Comparison of ENCODE assay signal across 9 mouse cellular contexts in genomic region chr6:125164672-125165327, GRCm38 (mm10). TPM values are rescaled to one million over a fixed set of nuclear protein-coding genes. Genes with fewer than 3 reads are reported as not detected.
A peak's percentile ranks its signal among the peaks of the same experiment; 100 is the strongest.
DNase-seq lines count a peak whose midpoint lies in the region; ATAC-seq lines count a peak whose summit lies in the region.
"Had no signal": no experiment of that assay in that cellular context is flagged by ENCODE, and none has a peak within 500 bp of the region (broad histone marks: within the 10 kb centered on the region; RNA-seq: fewer than 3 reads in every experiment).

No protein-coding gene starts in this region.

- WGBS in forebrain, embryonic 16.5 days, result under 1% methylated on average over 39 of the region's 39 CpGs
- WGBS in hindbrain, embryonic 14.5 days, result under 1% methylated on average over 38 of the region's 39 CpGs
- under 1% methylated on average over 38 of the region's 39 CpGs for WGBS in limb, embryonic 11.5 days
- WGBS in midbrain, embryonic 11.5 days, result under 1% methylated on average over 39 of the region's 39 CpGs
- WGBS in stomach, embryonic 14.5 days, result under 1% methylated on average over 39 of the region's 39 CpGs

- peak; percentile 42 to 60 for DNase-seq in frontal cortex, postnatal 36 days (ENCODE audit: low spot score in 2 of 2)
- DNase-seq in frontal cortex, postnatal 25 days (ENCODE audit: low spot score in 2 of 2), result no peak
- DNase-seq in cerebellum, adult 18-20 months, result peak; percentile 56 to 69
- peak; percentile 71 for DNase-seq in hindbrain, embryonic 14.5 days (ENCODE audit: low spot score)
- peak; percentile 89 for DNase-seq in limb, embryonic 11.5 days (ENCODE audit: low spot score)
- peak; percentile 96 for DNase-seq in midbrain, embryonic 11.5 days (ENCODE audit: low spot score, missing footprints)

- ATAC-seq in forebrain, embryonic 16.5 days, result peak; percentile 17
- peak; percentile 42 for ATAC-seq in hindbrain, embryonic 14.5 days (ENCODE audit: low FRiP score)
- ATAC-seq in limb, embryonic 11.5 days (ENCODE audit: insufficient number of reproducible peaks, low FRiP score, low TSS enrichment, low read depth), result peak; percentile 28; the same call in 1 of the 2 replicates
- ATAC-seq in midbrain, embryonic 11.5 days (ENCODE audit: low FRiP score), result peak; percentile 49
- peak; percentile 4; the same call in 1 of the 2 replicates for ATAC-seq in stomach, embryonic 14.5 days (ENCODE audit: insufficient number of reproducible peaks, insufficient read depth, low FRiP score, low read depth)

- peak overlapping the region; percentile 93 for H3K4me3 ChIP-seq in forebrain, embryonic 16.5 days (replicated peaks; ENCODE audit: low read length)
- peak overlapping the region; percentile 97 for H3K4me3 ChIP-seq in hindbrain, embryonic 14.5 days (replicated peaks; ENCODE audit: low read length)
- H3K4me3 ChIP-seq in limb, embryonic 11.5 days (ENCODE audit: low read depth, low read length), result peak overlapping the region; percentile 97
- peak overlapping the region; percentile 96 for H3K4me3 ChIP-seq in midbrain, embryonic 11.5 days (ENCODE audit: low read depth, low read length)
- peak overlapping the region; percentile 75 for H3K4me3 ChIP-seq in stomach, embryonic 14.5 days (ENCODE audit: low read depth, low read length)

- H3K27ac ChIP-seq in forebrain, embryonic 16.5 days (ENCODE audit: low read length), result peak overlapping the region; percentile 91
- peak overlapping the region; percentile 90 for H3K27ac ChIP-seq in hindbrain, embryonic 14.5 days
- H3K27ac ChIP-seq in limb, embryonic 11.5 days (replicated peaks; ENCODE audit: low read depth, low read length), result peak overlapping the region; percentile 90
- peak overlapping the region; percentile 93 for H3K27ac ChIP-seq in midbrain, embryonic 11.5 days (ENCODE audit: low read depth, low read length)
- peak overlapping the region; percentile 91 for H3K27ac ChIP-seq in stomach, embryonic 14.5 days (ENCODE audit: low read length)

- peak overlapping the region; percentile 96 for H3K4me2 ChIP-seq in forebrain, embryonic 16.5 days (ENCODE audit: low read length)
- H3K4me2 ChIP-seq in hindbrain, embryonic 14.5 days (replicated peaks), result peak overlapping the region; percentile 89
- peak overlapping the region; percentile 96 for H3K4me2 ChIP-seq in limb, embryonic 11.5 days (ENCODE audit: low read depth, severe bottlenecking)
- H3K4me2 ChIP-seq in midbrain, embryonic 11.5 days, result peak overlapping the region; percentile 93
- peak overlapping the region; percentile 70 for H3K4me2 ChIP-seq in stomach, embryonic 14.5 days (replicated peaks; ENCODE audit: low read depth, low read length)

- H3K36me3 ChIP-seq in forebrain, embryonic 16.5 days (ENCODE audit: control insufficient read depth, insufficient read depth), result peaks cover 23% of the 10 kb centered on the region
- peaks cover 56% of the 10 kb centered on the region for H3K36me3 ChIP-seq in hindbrain, embryonic 14.5 days (replicated peaks; ENCODE audit: control insufficient read depth, insufficient read depth)
- peaks cover 27% of the 10 kb centered on the region for H3K36me3 ChIP-seq in limb, embryonic 11.5 days (ENCODE audit: control insufficient read depth, insufficient read depth, low read length)
- H3K36me3 ChIP-seq in midbrain, embryonic 11.5 days (ENCODE audit: control insufficient read depth, insufficient read depth, low read length), result peaks cover 27% of the 10 kb centered on the region
- peaks cover 50% of the 10 kb centered on the region for H3K36me3 ChIP-seq in stomach, embryonic 14.5 days (ENCODE audit: control insufficient read depth, insufficient read depth, low read length)

- H3K27me3 ChIP-seq in forebrain, embryonic 16.5 days (replicated peaks; ENCODE audit: control insufficient read depth, insufficient read depth, low read length), result no peaks in the 10 kb centered on the region
- no peaks in the 10 kb centered on the region for H3K27me3 ChIP-seq in hindbrain, embryonic 14.5 days (ENCODE audit: control insufficient read depth, insufficient read depth, low read length)
- H3K27me3 ChIP-seq in limb, embryonic 11.5 days (ENCODE audit: control insufficient read depth, insufficient read depth, low read length), result no peaks in the 10 kb centered on the region
- H3K27me3 ChIP-seq in midbrain, embryonic 11.5 days (ENCODE audit: control insufficient read depth, insufficient read depth, low read length), result no peaks in the 10 kb centered on the region
- H3K27me3 ChIP-seq in stomach, embryonic 14.5 days (ENCODE audit: control insufficient read depth, insufficient read depth, low read length), result no peaks in the 10 kb centered on the region
- H3K27me3 ChIP-seq: Patski had no signal

- peaks cover 33% of the 10 kb centered on the region for H3K4me1 ChIP-seq in forebrain, embryonic 16.5 days (replicated peaks; ENCODE audit: control insufficient read depth, insufficient read depth, low read length)
- H3K4me1 ChIP-seq in hindbrain, embryonic 14.5 days (replicated peaks; ENCODE audit: control insufficient read depth, insufficient read depth, low read length), result peaks cover 34% of the 10 kb centered on the region
- peaks cover 24% of the 10 kb centered on the region for H3K4me1 ChIP-seq in limb, embryonic 11.5 days (ENCODE audit: control insufficient read depth, insufficient read depth, low read length)
- H3K4me1 ChIP-seq in midbrain, embryonic 11.5 days (ENCODE audit: control insufficient read depth, insufficient read depth, low read length), result peaks cover 36% of the 10 kb centered on the region
- peaks cover 22% of the 10 kb centered on the region for H3K4me1 ChIP-seq in stomach, embryonic 14.5 days (ENCODE audit: control insufficient read depth, insufficient read depth, low read length)

- H3K9me3 ChIP-seq in forebrain, embryonic 16.5 days (ENCODE audit: control insufficient read depth, low read length), result no peaks in the 10 kb centered on the region
- H3K9me3 ChIP-seq in hindbrain, embryonic 14.5 days (ENCODE audit: control insufficient read depth, low read length), result no peaks in the 10 kb centered on the region
- no peaks in the 10 kb centered on the region for H3K9me3 ChIP-seq in limb, embryonic 11.5 days (ENCODE audit: control insufficient read depth, low read length)
- H3K9me3 ChIP-seq in midbrain, embryonic 11.5 days (ENCODE audit: control insufficient read depth, low read length), result no peaks in the 10 kb centered on the region
- H3K9me3 ChIP-seq in stomach, embryonic 14.5 days (ENCODE audit: control insufficient read depth, low read depth, low read length), result no peaks in the 10 kb centered on the region

- H3K9ac ChIP-seq in forebrain, embryonic 16.5 days (replicated peaks; ENCODE audit: low read depth, low read length), result peak overlapping the region; percentile 96
- peak overlapping the region; percentile 98 for H3K9ac ChIP-seq in hindbrain, embryonic 14.5 days
- H3K9ac ChIP-seq in limb, embryonic 11.5 days (ENCODE audit: low read length), result peak overlapping the region; percentile 99
- H3K9ac ChIP-seq in midbrain, embryonic 11.5 days (ENCODE audit: low read length), result peak overlapping the region; percentile 99
- peak overlapping the region; percentile 89 for H3K9ac ChIP-seq in stomach, embryonic 14.5 days (replicated peaks; ENCODE audit: low read depth, low read length)

RNA-seq across cellular contexts. Expression of gene Gapdh, which starts 1.5 kb away (rescaled TPM):
- 1,297 and 1,346 TPM in 2 replicates for polyA plus RNA-seq in forebrain, embryonic 16.5 days (2015; fragmentation: Nextera tagmentation; extraction: Ambion mirVana)
- 1,428 and 1,660 TPM in 2 replicates for polyA plus RNA-seq in hindbrain, embryonic 14.5 days (2014; fragmentation: Nextera tagmentation; extraction: Ambion mirVana)
- polyA plus RNA-seq in limb, embryonic 11.5 days (2014; fragmentation: Nextera tagmentation; extraction: Ambion mirVana), result 2,642 and 2,787 TPM in 2 replicates
- 2,357 and 2,675 TPM in 2 replicates for polyA plus RNA-seq in midbrain, embryonic 11.5 days (2014; fragmentation: Nextera tagmentation; extraction: Ambion mirVana)
- polyA plus RNA-seq in stomach, embryonic 14.5 days (2014; fragmentation: Nextera tagmentation; extraction: Ambion mirVana), result 1,945 and 1,966 TPM in 2 replicates

RNA-seq across cellular contexts. Expression of gene Iffo1, which starts 19.8 kb away (rescaled TPM):
- 17.3 and 19.3 TPM in 2 replicates for polyA plus RNA-seq in forebrain, embryonic 16.5 days (2015; fragmentation: Nextera tagmentation; extraction: Ambion mirVana)
- 18.2 and 19.0 TPM in 2 replicates for polyA plus RNA-seq in hindbrain, embryonic 14.5 days (2014; fragmentation: Nextera tagmentation; extraction: Ambion mirVana)
- 12.7 and 14.5 TPM in 2 replicates for polyA plus RNA-seq in limb, embryonic 11.5 days (2014; fragmentation: Nextera tagmentation; extraction: Ambion mirVana)
- polyA plus RNA-seq in midbrain, embryonic 11.5 days (2014; fragmentation: Nextera tagmentation; extraction: Ambion mirVana), result 8.4 and 8.6 TPM in 2 replicates
- polyA plus RNA-seq in stomach, embryonic 14.5 days (2014; fragmentation: Nextera tagmentation; extraction: Ambion mirVana), result 7.4 and 9.2 TPM in 2 replicates

RNA-seq across cellular contexts. Expression of gene Ncapd2, which starts 26.7 kb away (rescaled TPM):
- polyA plus RNA-seq in forebrain, embryonic 16.5 days (2015; fragmentation: Nextera tagmentation; extraction: Ambion mirVana), result 91.4 and 91.6 TPM in 2 replicates
- polyA plus RNA-seq in hindbrain, embryonic 14.5 days (2014; fragmentation: Nextera tagmentation; extraction: Ambion mirVana), result 40.1 and 40.7 TPM in 2 replicates
- polyA plus RNA-seq in limb, embryonic 11.5 days (2014; fragmentation: Nextera tagmentation; extraction: Ambion mirVana), result 181 and 182 TPM in 2 replicates
- 127 and 140 TPM in 2 replicates for polyA plus RNA-seq in midbrain, embryonic 11.5 days (2014; fragmentation: Nextera tagmentation; extraction: Ambion mirVana)
- 107 and 109 TPM in 2 replicates for polyA plus RNA-seq in stomach, embryonic 14.5 days (2014; fragmentation: Nextera tagmentation; extraction: Ambion mirVana)

RNA-seq across cellular contexts. Expression of gene Mrpl51, which starts 26.8 kb away (rescaled TPM):
- polyA plus RNA-seq in forebrain, embryonic 16.5 days (2015; fragmentation: Nextera tagmentation; extraction: Ambion mirVana), result 137 and 140 TPM in 2 replicates
- 140 and 142 TPM in 2 replicates for polyA plus RNA-seq in hindbrain, embryonic 14.5 days (2014; fragmentation: Nextera tagmentation; extraction: Ambion mirVana)
- polyA plus RNA-seq in limb, embryonic 11.5 days (2014; fragmentation: Nextera tagmentation; extraction: Ambion mirVana), result 216 and 218 TPM in 2 replicates
- polyA plus RNA-seq in midbrain, embryonic 11.5 days (2014; fragmentation: Nextera tagmentation; extraction: Ambion mirVana), result 200 and 208 TPM in 2 replicates
- 193 and 202 TPM in 2 replicates for polyA plus RNA-seq in stomach, embryonic 14.5 days (2014; fragmentation: Nextera tagmentation; extraction: Ambion mirVana)

RNA-seq across cellular contexts. Expression of gene Nop2, which starts 33.1 kb away (rescaled TPM):
- 54.4 and 55.3 TPM in 2 replicates for polyA plus RNA-seq in forebrain, embryonic 16.5 days (2015; fragmentation: Nextera tagmentation; extraction: Ambion mirVana)
- 40.3 and 48.4 TPM in 2 replicates for polyA plus RNA-seq in hindbrain, embryonic 14.5 days (2014; fragmentation: Nextera tagmentation; extraction: Ambion mirVana)
- polyA plus RNA-seq in limb, embryonic 11.5 days (2014; fragmentation: Nextera tagmentation; extraction: Ambion mirVana), result 71.4 and 76.3 TPM in 2 replicates
- 55.1 and 58.4 TPM in 2 replicates for polyA plus RNA-seq in midbrain, embryonic 11.5 days (2014; fragmentation: Nextera tagmentation; extraction: Ambion mirVana)
- polyA plus RNA-seq in stomach, embryonic 14.5 days (2014; fragmentation: Nextera tagmentation; extraction: Ambion mirVana), result 52.3 and 55.4 TPM in 2 replicates

Comparison
In these comparisons a context has a peak if more than half of its experiments do, and no peak if none do; other contexts are left out.
1. DNase-seq: peak in frontal cortex, postnatal 36 days (2 of 2), cerebellum, adult 18-20 months (2 of 2), hindbrain, embryonic 14.5 days (single experiment), limb, embryonic 11.5 days (single experiment) and midbrain, embryonic 11.5 days (single experiment); none in frontal cortex, postnatal 25 days (0 of 2).
2. Peak in every context shown above with its lines, with median percentiles within 50 percentile points of each other: ATAC-seq, H3K27ac ChIP-seq, H3K4me2 ChIP-seq, H3K4me3 ChIP-seq and H3K9ac ChIP-seq.